Mouse (Mus musculus) embryonic facial prominence, embryonic 10.5 days (tissue): ENCODE results near the gene Nucb1. TPM values are rescaled to one million over a fixed set of nuclear protein-coding genes. Genes with fewer than 3 reads are reported as not detected.
"Not testable (repeated sequence)": the region's sequence is repeated elsewhere in the genome, so short reads cannot be mapped to it uniquely, and the experiment has no call there.

Source experiments
- DNase-seq: peaks from one replicate; pipeline ENCODE4 v3.0.0-alpha.2; 2017; ENCODE audit warnings: low spot score
- H3K27ac ChIP-seq: fragments of 300-500 bp; sonication (generic); replicated peaks from 2 replicates; pipeline ENCODE4 v1.5.1; 2016; ENCODE audit warnings: mild to moderate bottlenecking
- H3K27me3 ChIP-seq: fragments of 300-500 bp; sonication (generic); replicated peaks from 2 replicates; pipeline ENCODE4 v1.6.1; 2016; ENCODE audit warnings: low read depth, mild to moderate bottlenecking; ENCODE audit not compliant: poor library complexity, severe bottlenecking
- H3K36me3 ChIP-seq: fragments of 300-500 bp; sonication (generic); replicated peaks from 2 replicates; pipeline ENCODE4 v1.6.1; 2016; ENCODE audit warnings: mild to moderate bottlenecking, moderate library complexity
- H3K4me1 ChIP-seq: fragments of 300-500 bp; sonication (generic); 2 replicates; pipeline ENCODE4 v1.6.1; 2016
- H3K4me3 ChIP-seq: fragments of 300-500 bp; sonication (generic); 2 replicates; pipeline ENCODE4 v1.5.1; 2016; ENCODE audit warnings: mild to moderate bottlenecking, moderate library complexity
- H3K9me3 ChIP-seq: fragments of 300-500 bp; sonication (generic); 2 replicates; pipeline ENCODE4 v1.6.1; 2016; ENCODE audit warnings: mild to moderate bottlenecking
- WGBS: fragments of 180-500 bp; shearing (Covaris S2); methylation state at CpG from one replicate; pipeline ENCODE4 v1.1.7; 2016; 5-methylcytosine and 5-hydroxymethylcytosine counted together
- polyA plus RNA-seq: library from polyadenylated mRNA; unstranded; fragments of >200 nt; fragmentation: Nextera tagmentation; extraction: Ambion mirVana; gene quantifications from 2 replicates; pipeline ENCODE4 v1.2.1, GENCODE M21; 2016

Nucb1 gene
- polyA plus RNA-seq, 1 experiment from 2014 or later, result 123 TPM

GRCm38 (mm10) chr7:45481374-45481927 lies 28.8 kb downstream of the Nucb1 start, which contains the start of gene Tulp2:
Gene Tulp2 (plus strand): TSS chr7:45481877.
- no peak within 1 kb of the TSS for H3K4me3 ChIP-seq
- no peaks in the 10 kb centered on the region for H3K9me3 ChIP-seq
- WGBS, result 52% methylated on average over 15 of the region's 15 CpGs
- no peaks in the 10 kb centered on the region for H3K4me1 ChIP-seq
- H3K27me3 ChIP-seq, result no peaks in the 10 kb centered on the region
- H3K36me3 ChIP-seq, result peaks cover 14% of the 10 kb centered on the region
- peak; percentile 56 for DNase-seq
- 0 out of 2 replicates have a peak within 1 kb of the TSS, but pooled peaks have one; percentile 6 for H3K27ac ChIP-seq

- WGBS, result 72% methylated on average over 4 of the region's 4 CpGs
- H3K27ac ChIP-seq, H3K9me3 ChIP-seq, H3K27me3 ChIP-seq, H3K4me1 ChIP-seq, H3K4me3 ChIP-seq, DNase-seq: not testable (repeated sequence)
- H3K36me3 ChIP-seq, result peaks cover 11% of the 10 kb centered on the region
Measured at GRCm38 (mm10) chr7:45480310-45480709, 29.9 kb downstream of the Nucb1 start.

- Histone ChIP-seq H3K4me1 (0 out of 2 replicates have a peak, but pooled peaks cover 6% of the 10 kb centered on the region), H3K9me3 (no peaks in the 10 kb centered on the region), H3K27ac (no peak overlapping the region), H3K27me3 (no peaks in the 10 kb centered on the region), H3K36me3 (peaks cover 9% of the 10 kb centered on the region), H3K4me3 (no peak overlapping the region)
- 94% methylated on average over 7 of the region's 7 CpGs for WGBS
- DNase-seq, result no peak
Measured at GRCm38 (mm10) chr7:45478774-45479173, 31.4 kb downstream of the Nucb1 start.

GRCm38 (mm10) chr7:45477003-45477402 lies 33.2 kb downstream of the Nucb1 start:
- H3K36me3 ChIP-seq, result peaks cover 11% of the 10 kb centered on the region
- 0 out of 2 replicates have a peak, but pooled peaks cover 6% of the 10 kb centered on the region for H3K4me1 ChIP-seq
- DNase-seq, result peak; percentile 55
- H3K4me3 ChIP-seq, result no peak overlapping the region
- 17% methylated on average over 3 of the region's 3 CpGs for WGBS
- H3K9me3 ChIP-seq, result no peaks in the 10 kb centered on the region
- no peak overlapping the region for H3K27ac ChIP-seq
- H3K27me3 ChIP-seq, result no peaks in the 10 kb centered on the region

- no peak for DNase-seq
- WGBS, result 72% methylated on average over 1 of the region's 1 CpGs
- peaks cover 11% of the 10 kb centered on the region for H3K36me3 ChIP-seq
- 0 out of 2 replicates have a peak, but pooled peaks cover 6% of the 10 kb centered on the region for H3K4me1 ChIP-seq
- no peaks in the 10 kb centered on the region for H3K27me3 ChIP-seq
- no peaks in the 10 kb centered on the region for H3K9me3 ChIP-seq
- no peak overlapping the region for H3K27ac ChIP-seq
- H3K4me3 ChIP-seq, result no peak overlapping the region
Measured at GRCm38 (mm10) chr7:45476453-45476852, 33.8 kb downstream of the Nucb1 start.

- Histone ChIP-seq H3K4me1 (0 out of 2 replicates have a peak, but pooled peaks cover 6% of the 10 kb centered on the region), H3K9me3 (no peaks in the 10 kb centered on the region), H3K27ac (peak overlapping the region; percentile 57; the same call in 1 of the 2 replicates), H3K36me3 (peaks cover 11% of the 10 kb centered on the region), H3K27me3 (no peaks in the 10 kb centered on the region), H3K4me3 (peak overlapping the region; percentile 40; the same call in 1 of the 2 replicates)
- no peak for DNase-seq
- WGBS, result 71% methylated on average over 16 of the region's 16 CpGs
Measured at GRCm38 (mm10) chr7:45475291-45475969, 34.8 kb downstream of the Nucb1 start.

- DNase-seq, result peak; percentile 64
- Histone ChIP-seq H3K27me3 (no peaks in the 10 kb centered on the region), H3K36me3 (0 out of 2 replicates have a peak, but pooled peaks cover 3% of the 10 kb centered on the region), H3K27ac (no peak overlapping the region), H3K9me3 (no peaks in the 10 kb centered on the region), H3K4me3 (no peak overlapping the region), H3K4me1 (peaks cover 18% of the 10 kb centered on the region)
- 14% methylated on average over 3 of the region's 3 CpGs for WGBS
Measured at GRCm38 (mm10) chr7:45470869-45471268, 39.3 kb downstream of the Nucb1 start.

- H3K27ac ChIP-seq, result peak overlapping the region; percentile 91
- H3K4me3 ChIP-seq, result peak overlapping the region; percentile 86
- H3K36me3 ChIP-seq, result peaks cover 36% of the 10 kb centered on the region
- no peaks in the 10 kb centered on the region for H3K9me3 ChIP-seq
- H3K4me1 ChIP-seq, result peaks cover 21% of the 10 kb centered on the region
- H3K27me3 ChIP-seq, result no peaks in the 10 kb centered on the region
- no peak for DNase-seq
- 31% methylated on average over 7 of the region's 7 CpGs for WGBS
Measured at GRCm38 (mm10) chr7:45467090-45467670, 43.0 kb downstream of the Nucb1 start.

GRCm38 (mm10) chr7:45466283-45467089 lies 43.7 kb downstream of the Nucb1 start, which contains the start of gene Bax:
Gene Bax (minus strand): TSS chr7:45466898.
- under 1% methylated on average over 58 of the region's 58 CpGs for WGBS
- H3K27ac ChIP-seq, result peak within 1 kb of the TSS; percentile 91
- H3K27me3 ChIP-seq, result no peaks in the 10 kb centered on the region

GRCm38 (mm10) chr7:45465549-45465948 lies 44.7 kb downstream of the Nucb1 start:
- Histone ChIP-seq H3K27me3 (no peaks in the 10 kb centered on the region), H3K9me3 (no peaks in the 10 kb centered on the region), H3K36me3 (peaks cover 52% of the 10 kb centered on the region), H3K27ac (peak overlapping the region; percentile 91; the same call in 1 of the 2 replicates), H3K4me1 (peaks cover 35% of the 10 kb centered on the region), H3K4me3 (peak overlapping the region; percentile 86)
- WGBS, result 84% methylated on average over 9 of the region's 9 CpGs
- no peak for DNase-seq

More at GRCm38 (mm10) chr7:45466283-45467089, 43.7 kb downstream of the Nucb1 start, which contains the start of gene Bax:
- Histone ChIP-seq H3K36me3 (peaks cover 42% of the 10 kb centered on the region), H3K4me1 (peaks cover 26% of the 10 kb centered on the region), H3K4me3 (peak within 1 kb of the TSS; percentile 86), H3K9me3 (no peaks in the 10 kb centered on the region)
- peak; percentile 97 for DNase-seq

GRCm38 (mm10) chr7:45465112-45465511 lies 45.1 kb downstream of the Nucb1 start:
- Histone ChIP-seq H3K27me3 (no peaks in the 10 kb centered on the region), H3K27ac (no peak overlapping the region), H3K4me1 (peaks cover 40% of the 10 kb centered on the region), H3K9me3 (no peaks in the 10 kb centered on the region), H3K4me3 (peak overlapping the region; percentile 86; the same call in 1 of the 2 replicates), H3K36me3 (peaks cover 54% of the 10 kb centered on the region)
- no peak for DNase-seq
- WGBS, result 96% methylated on average over 12 of the region's 12 CpGs
